In genomic region chr5:122054130-122054843, GRCm38 (mm10) we compare ENCODE assay signal across 8 mouse cellular contexts. TPM values are rescaled to one million over a fixed set of nuclear protein-coding genes. Genes with fewer than 3 reads are reported as not detected.
A peak's percentile ranks its signal among the peaks of the same experiment; 100 is the strongest.
DNase-seq lines count a peak whose midpoint lies in the region; ATAC-seq and TF ChIP-seq lines count a peak whose summit lies in the region.

No protein-coding gene starts in this region.

- H3K27ac ChIP-seq in ES-Bruce4 (ENCODE audit: insufficient read depth, low read length): no peak overlapping the region
- H3K27ac ChIP-seq in forebrain, embryonic 12.5 days: peak overlapping the region; percentile 85
- H3K27ac ChIP-seq in hindbrain, embryonic 13.5 days: peak overlapping the region; percentile 88
- no peak overlapping the region for H3K27ac ChIP-seq in limb, embryonic 15.5 days

- no peak for TF ChIP-seq CTCF in ES-Bruce4 (IDR thresholded peaks at IDR 0.05; ENCODE audit: low read depth, low read length)

- TF ChIP-seq POLR2A in ES-Bruce4 (IDR thresholded peaks at IDR 0.05; ENCODE audit: insufficient read depth, low read length) (peak; percentile 47), myocyte (IDR thresholded peaks at IDR 0.05; ENCODE audit: insufficient read length, low read depth) (no peak)

- DNase-seq in adrenal gland, postnatal 36 days: peak; percentile 60 to 67
- no peak for DNase-seq in T-cell, adult 2 months (ENCODE audit: low spot score)

- H3K9ac ChIP-seq in ES-Bruce4 (ENCODE audit: low read depth, poor library complexity, severe bottlenecking): peak overlapping the region; percentile 17
- no peak overlapping the region for H3K9ac ChIP-seq in forebrain, embryonic 12.5 days
- peak overlapping the region; percentile 58; the same call in 1 of the 2 replicates for H3K9ac ChIP-seq in hindbrain, embryonic 13.5 days
- H3K9ac ChIP-seq in limb, embryonic 15.5 days: no peak overlapping the region

- 40% methylated on average over 13 of the region's 13 CpGs for WGBS in forebrain, embryonic 12.5 days
- WGBS in hindbrain, embryonic 13.5 days: 41% methylated on average over 13 of the region's 13 CpGs
- WGBS in limb, embryonic 15.5 days: 37% methylated on average over 13 of the region's 13 CpGs

- no peaks in the 10 kb centered on the region for H3K4me1 ChIP-seq in ES-Bruce4 (ENCODE audit: control insufficient read depth, insufficient read depth, low read length)
- peaks cover 34% of the 10 kb centered on the region for H3K4me1 ChIP-seq in forebrain, embryonic 12.5 days
- H3K4me1 ChIP-seq in hindbrain, embryonic 13.5 days (replicated peaks): peaks cover 44% of the 10 kb centered on the region
- peaks cover 22% of the 10 kb centered on the region for H3K4me1 ChIP-seq in limb, embryonic 15.5 days

- H3K36me3 ChIP-seq in ES-Bruce4 (ENCODE audit: control insufficient read depth, insufficient read depth, low read length, poor library complexity, severe bottlenecking): no peaks in the 10 kb centered on the region
- no peaks in the 10 kb centered on the region for H3K36me3 ChIP-seq in forebrain, embryonic 12.5 days (replicated peaks)
- H3K36me3 ChIP-seq in hindbrain, embryonic 13.5 days: no peaks in the 10 kb centered on the region
- H3K36me3 ChIP-seq in limb, embryonic 15.5 days: no peaks in the 10 kb centered on the region
- H3K36me3 ChIP-seq in myocyte (ENCODE audit: control insufficient read depth, insufficient read depth): no peaks in the 10 kb centered on the region

- H3K4me2 ChIP-seq in forebrain, embryonic 12.5 days: peak overlapping the region; percentile 51
- H3K4me2 ChIP-seq in hindbrain, embryonic 13.5 days: peak overlapping the region; percentile 47
- H3K4me2 ChIP-seq in limb, embryonic 15.5 days: no peak overlapping the region
- peak overlapping the region; percentile 24 for H3K4me2 ChIP-seq in myocyte (ENCODE audit: low read depth)

- H3K79me2 ChIP-seq in myocyte (ENCODE audit: control insufficient read depth, insufficient read depth): no peaks in the 10 kb centered on the region

- no peak overlapping the region for H3ac ChIP-seq in myocyte (ENCODE audit: control insufficient read depth, insufficient read length)

- no peaks in the 10 kb centered on the region for H3K9me3 ChIP-seq in ES-Bruce4 (replicated peaks; ENCODE audit: control insufficient read depth, insufficient read depth, low read length, poor library complexity, severe bottlenecking)
- peaks cover 6% of the 10 kb centered on the region for H3K9me3 ChIP-seq in forebrain, embryonic 12.5 days
- no peaks in the 10 kb centered on the region for H3K9me3 ChIP-seq in hindbrain, embryonic 13.5 days
- H3K9me3 ChIP-seq in limb, embryonic 15.5 days: no peaks in the 10 kb centered on the region

- no peak for TF ChIP-seq EP300 in ES-Bruce4 (IDR thresholded peaks at IDR 0.05; ENCODE audit: insufficient read depth, low read depth, low read length)

- H3K27me3 ChIP-seq in ES-Bruce4 (ENCODE audit: control insufficient read depth, insufficient read depth, low read length, poor library complexity, severe bottlenecking): no peaks in the 10 kb centered on the region
- peaks cover 7% of the 10 kb centered on the region; the same call in 1 of the 2 replicates for H3K27me3 ChIP-seq in forebrain, embryonic 12.5 days
- no peaks in the 10 kb centered on the region for H3K27me3 ChIP-seq in hindbrain, embryonic 13.5 days
- H3K27me3 ChIP-seq in limb, embryonic 15.5 days: peaks cover 49% of the 10 kb centered on the region
- H3K27me3 ChIP-seq in myocyte (ENCODE audit: control insufficient read depth, insufficient read depth, insufficient read length): peaks cover 54% of the 10 kb centered on the region

- ATAC-seq in forebrain, embryonic 12.5 days (ENCODE audit: low FRiP score): peak; percentile 33; the same call in 1 of the 2 replicates
- ATAC-seq in hindbrain, embryonic 13.5 days (ENCODE audit: low FRiP score): peak; percentile 38; the same call in 1 of the 2 replicates
- no peak for ATAC-seq in limb, embryonic 15.5 days (ENCODE audit: insufficient number of reproducible peaks, low FRiP score, low TSS enrichment, low read depth)
- ATAC-seq in megakaryocyte, adult 5-6 weeks (ENCODE audit: poor library complexity, severe bottlenecking): no peak

- H3K4me3 ChIP-seq in ES-Bruce4 (ENCODE audit: low read depth, low read length): peak overlapping the region; percentile 37
- peak overlapping the region; percentile 21; the same call in 1 of the 2 replicates for H3K4me3 ChIP-seq in forebrain, embryonic 12.5 days (replicated peaks)
- H3K4me3 ChIP-seq in hindbrain, embryonic 13.5 days: 0 out of 2 replicates have a peak overlapping the region, but pooled peaks have one; percentile 8
- 0 out of 2 replicates have a peak overlapping the region, but pooled peaks have one; percentile 4 for H3K4me3 ChIP-seq in limb, embryonic 15.5 days
- H3K4me3 ChIP-seq in myocyte: no peak overlapping the region

TF ChIP-seq in myocyte, 11 proteins besides CTCF, POLR2A, EP300 and RAD21:
- TF ChIP-seq REST (IDR thresholded peaks at IDR 0.05; ENCODE audit: insufficient read depth, insufficient read length) (no peak), MYOG (IDR thresholded peaks at IDR 0.05; ENCODE audit: control insufficient read depth in 1 of 3, insufficient read depth in 1 of 3, insufficient read length in 2 of 3, low read depth in 2 of 3) (no peak), TCF12 (IDR thresholded peaks at IDR 0.05; ENCODE audit: insufficient read depth, poor library complexity, severe bottlenecking) (no peak), MYOD1 (IDR thresholded peaks at IDR 0.05; ENCODE audit: control insufficient read depth in 1 of 3, insufficient read length in 2 of 3, low read depth in 2 of 3) (peak in 1 of 3 experiments; percentile 39), TCF3 (IDR thresholded peaks at IDR 0.05; ENCODE audit: insufficient read length, low read depth) (no peak), E2F4 (IDR thresholded peaks at IDR 0.05; ENCODE audit: insufficient read depth) (no peak)

RNA-seq across cellular contexts. Expression of gene Cux2, which starts 4.4 kb away (rescaled TPM):
- 2.9 and 3.6 TPM in 2 replicates for polyA plus RNA-seq in ES-Bruce4 (2011; ENCODE audit: insufficient read depth, insufficient read length, low read depth, missing spikeins)
- 10 to 100 TPM; 18.6 to 20.9 TPM for total RNA-seq in adrenal gland, postnatal 36 days (2021)
- polyA plus RNA-seq in forebrain, embryonic 12.5 days (2016; fragmentation: Nextera tagmentation; extraction: Ambion mirVana): 13.7 and 14.0 TPM in 2 replicates
- polyA plus RNA-seq in hindbrain, embryonic 13.5 days (2015; fragmentation: Nextera tagmentation; extraction: Ambion mirVana): 28.1 and 29.1 TPM in 2 replicates
- 2.0 and 2.5 TPM in 2 replicates for polyA plus RNA-seq in limb, embryonic 15.5 days (2015; fragmentation: Nextera tagmentation; extraction: Ambion mirVana)
- polyA plus RNA-seq in myocyte (2012; fragmentation: generic; extraction: Trizol): 0.62 TPM
- 0.25 and 0.27 TPM in 2 replicates for total RNA-seq in megakaryocyte, adult 5-6 weeks (2015)
- total RNA-seq in megakaryocyte, adult 5-6 weeks (2017): 0.16 and 0.22 TPM in 2 replicates

RNA-seq across cellular contexts. Expression of gene Myl2, which starts 46.5 kb away (rescaled TPM):
- polyA plus RNA-seq in ES-Bruce4 (2011; ENCODE audit: insufficient read depth, insufficient read length, low read depth, missing spikeins): not detected in 2 replicates
- 1 to 10 TPM in 1 of 2 experiments, not detected in 1; 2.0 TPM for total RNA-seq in adrenal gland, postnatal 36 days (2021)
- 1.5 and 2.5 TPM in 2 replicates for polyA plus RNA-seq in forebrain, embryonic 12.5 days (2016; fragmentation: Nextera tagmentation; extraction: Ambion mirVana)
- polyA plus RNA-seq in hindbrain, embryonic 13.5 days (2015; fragmentation: Nextera tagmentation; extraction: Ambion mirVana): 3.7 and 7.3 TPM in 2 replicates
- 6.5 and 27.8 TPM in 2 replicates for polyA plus RNA-seq in limb, embryonic 15.5 days (2015; fragmentation: Nextera tagmentation; extraction: Ambion mirVana)
- 3.3 TPM for polyA plus RNA-seq in myocyte (2012; fragmentation: generic; extraction: Trizol)
- 0.85 and 1.1 TPM in 2 replicates for total RNA-seq in megakaryocyte, adult 5-6 weeks (2015)
- total RNA-seq in megakaryocyte, adult 5-6 weeks (2017): 3.4 and 6.4 TPM in 2 replicates

Comparison
In these comparisons a context has a peak if more than half of its experiments do, and no peak if none do; other contexts are left out.
1. H3K27ac ChIP-seq: peak in forebrain, embryonic 12.5 days (single experiment) and hindbrain, embryonic 13.5 days (single experiment); none in ES-Bruce4 (single experiment) and limb, embryonic 15.5 days (single experiment).
2. H3K9ac ChIP-seq: peak in ES-Bruce4 (single experiment) and hindbrain, embryonic 13.5 days (single experiment); none in forebrain, embryonic 12.5 days (single experiment) and limb, embryonic 15.5 days (single experiment).
3. ATAC-seq: peak in forebrain, embryonic 12.5 days (single experiment) and hindbrain, embryonic 13.5 days (single experiment); none in limb, embryonic 15.5 days (single experiment) and megakaryocyte, adult 5-6 weeks (single experiment).